Mouse (Mus musculus) heart, postnatal 25 days (tissue): ENCODE results near the gene Ifitm2. TPM values are rescaled to one million over a fixed set of nuclear protein-coding genes. Genes with fewer than 3 reads are reported as not detected.

Experiments
- DNase-seq: peaks from one replicate; pipeline ENCODE4 v3.0.0; 2022; ENCODE audit warnings: low spot score
- intact Hi-C: fragments of 180-260 bp; cut with DNase I; formaldehyde crosslinking; loops from one replicate; pipeline ENCODE4 v1.15.1; 2025
- total RNA-seq, 2 experiments: library from RNA; stranded (reverse); gene quantifications; 2 replicates each; pipeline ENCODE4 v1.2.3; 2021

The Ifitm2 gene
- total RNA-seq, 2 experiments from 2014 or later: 96.7 to 116 TPM

- no peak for DNase-seq
- intact Hi-C loops: no loop called here
Observed at GRCm38 (mm10) chr7:140912846-140913482, 42.8 kb downstream of the Ifitm2 start.

- DNase-seq: no peak
- intact Hi-C loops: no loop called here
Observed at GRCm38 (mm10) chr7:140912293-140912692, 43.5 kb downstream of the Ifitm2 start.

DNA sequence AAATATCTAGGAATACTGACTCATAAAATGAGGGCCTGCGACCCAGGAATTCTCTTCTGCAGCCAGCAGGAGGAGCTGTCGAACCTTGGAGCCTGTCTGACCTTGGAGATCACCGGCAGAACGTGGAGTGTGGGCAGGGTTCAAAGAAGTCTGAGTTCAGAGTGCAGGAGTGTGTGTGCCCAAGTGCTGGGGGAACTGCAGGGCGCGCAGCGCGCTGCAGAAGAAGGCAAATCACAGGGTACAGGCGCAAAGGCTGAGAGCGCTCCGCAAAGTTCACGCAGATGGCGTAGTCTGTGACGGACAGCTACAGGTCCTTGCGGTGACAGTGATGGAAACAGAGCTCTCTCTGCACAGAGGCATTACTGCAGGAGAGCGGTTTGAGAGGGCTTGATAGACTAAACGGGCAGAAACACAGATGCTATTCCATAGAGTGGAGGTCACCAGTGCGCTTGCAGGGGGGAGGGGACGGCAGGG lies 47.1 kb downstream of the Ifitm2 start:
- intact Hi-C loops: loop anchor here (1.0 to 5.0 kb wide), 3 partner anchors 100 to 269 kb away; no protein-coding TSS in a partner anchor

GRCm38 (mm10) chr7:140908181-140908580 lies 47.6 kb downstream of the Ifitm2 start:
- no peak for DNase-seq
- intact Hi-C loops: loop anchor here (1.0 to 5.0 kb wide), 3 partner anchors 100 to 269 kb away; no protein-coding TSS in a partner anchor

More for the DNA sequence above, 47.1 kb downstream of the Ifitm2 start:
- DNase-seq: peak; percentile 50

GRCm38 (mm10) chr7:140907697-140908096 lies 48.1 kb downstream of the Ifitm2 start:
- no peak for DNase-seq
- intact Hi-C loops: loop anchor here (1.0 to 5.0 kb wide), 4 partner anchors 29 to 270 kb away; no protein-coding TSS in a partner anchor

DNA sequence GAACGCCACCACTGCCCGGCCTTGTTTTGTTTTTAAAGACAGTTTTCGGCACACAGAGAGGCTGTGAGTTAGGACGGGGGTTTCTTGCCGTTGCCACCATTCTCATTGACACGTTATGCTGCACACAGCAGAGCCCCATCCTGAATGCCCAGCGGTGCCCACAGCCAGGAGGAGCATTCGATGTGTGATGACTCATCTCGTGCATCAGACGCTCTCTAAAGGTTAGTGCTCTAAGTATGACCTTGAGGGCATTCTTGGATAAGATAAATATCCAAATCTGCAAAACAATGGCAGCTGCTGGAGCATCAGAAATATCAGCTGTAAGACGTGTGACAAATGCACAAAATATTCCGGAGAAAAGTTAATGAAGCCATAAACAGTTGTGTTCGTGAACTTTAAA lies 48.7 kb downstream of the Ifitm2 start:
- no peak for DNase-seq
- intact Hi-C loops: loop anchor here (2.0 to 5.0 kb wide), 2 partner anchors 30 to 270 kb away; no protein-coding TSS in a partner anchor

DNA sequence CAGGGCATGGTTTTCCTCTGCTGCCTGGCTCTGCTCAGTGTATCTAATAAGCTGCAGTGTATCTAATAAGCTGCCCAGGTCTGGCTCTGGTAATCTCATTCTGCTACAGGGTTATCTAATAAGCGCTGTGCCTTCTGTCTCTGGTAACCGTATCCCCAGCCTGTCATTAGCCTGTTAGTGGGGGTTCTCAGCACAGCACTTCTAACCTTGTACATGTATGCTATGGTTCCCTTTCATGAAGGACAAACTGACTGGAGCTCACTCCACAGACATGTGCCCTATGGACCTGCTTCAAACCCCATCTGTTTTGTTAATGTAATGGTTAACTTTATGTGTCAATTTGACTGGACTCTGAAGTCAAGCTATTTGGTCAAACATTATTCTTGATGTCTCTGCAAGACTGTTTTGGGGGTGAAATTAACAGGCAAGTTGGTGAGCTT lies 50.1 kb downstream of the Ifitm2 start:
- intact Hi-C loops: loop anchor here (2.0 to 5.0 kb wide), 2 partner anchors 31 to 272 kb away; no protein-coding TSS in a partner anchor
- DNase-seq: no peak

Other genes with a start within 250 kb of the Ifitm2 start
- gene Cyp2e1, start 192.2 kb downstream of the Ifitm2 start, total RNA-seq: 1 to 10 TPM; 6.3 to 6.9 TPM
- not detected for gene Syce1, start 168.1 kb downstream of the Ifitm2 start, total RNA-seq
- gene Zfp941, start 133.8 kb downstream of the Ifitm2 start, total RNA-seq: not detected
- gene Urah, start 121.0 kb downstream of the Ifitm2 start, total RNA-seq: under 1 TPM; 0.39 to 0.83 TPM
- gene Scgb1c1, start 110.4 kb downstream of the Ifitm2 start, total RNA-seq: 10 to 100 TPM; 10.8 to 14.5 TPM
- not detected for gene Odf3, start 108.2 kb downstream of the Ifitm2 start, total RNA-seq
- not detected for gene Gm45785, start 99.7 kb downstream of the Ifitm2 start, total RNA-seq
- 10 to 100 TPM; 20.1 to 21.8 TPM for gene Ric8a, start 99.0 kb downstream of the Ifitm2 start, total RNA-seq
- gene Bet1l, start 98.4 kb downstream of the Ifitm2 start, total RNA-seq: 10 to 100 TPM; 10.0 to 11.7 TPM
- 10 to 100 TPM; 86.0 to 93.0 TPM for gene Psmd13, start 74.0 kb downstream of the Ifitm2 start, total RNA-seq
- gene Sirt3, start 73.7 kb downstream of the Ifitm2 start, total RNA-seq: 10 to 100 TPM; 54.3 to 64.0 TPM
- 1,000 to 10,000 TPM; 2,576 to 2,619 TPM for gene Cox8b, start 55.5 kb downstream of the Ifitm2 start, total RNA-seq
- gene Nlrp6, start 35.1 kb downstream of the Ifitm2 start, total RNA-seq: not detected
- 1 to 10 TPM; 4.6 to 5.2 TPM for gene Pgghg, start 14.6 kb downstream of the Ifitm2 start, total RNA-seq
- under 1 TPM; 0.47 to 0.59 TPM for gene Ifitm5, start 5.7 kb downstream of the Ifitm2 start, total RNA-seq
- gene Gm45717, start 50 bp downstream of the Ifitm2 start, total RNA-seq: not detected
- 1 to 10 TPM; 1.6 to 2.8 TPM for gene Ifitm1, start 11.2 kb upstream of the Ifitm2 start, total RNA-seq
- 100 to 1,000 TPM; 102 to 111 TPM for gene Ifitm3, start 54.8 kb upstream of the Ifitm2 start, total RNA-seq
- under 1 TPM in 1 of 2 experiments, not detected in 1; 0.42 TPM for gene Ifitm6, start 61.9 kb upstream of the Ifitm2 start, total RNA-seq
- gene Gm17387, start 73.1 kb upstream of the Ifitm2 start, total RNA-seq: not detected
- under 1 TPM in 1 of 2 experiments, not detected in 1; 0.08 TPM for gene B4galnt4, start 105.1 kb upstream of the Ifitm2 start, total RNA-seq
- under 1 TPM in 1 of 2 experiments, not detected in 1; 0.31 TPM for gene Pkp3, start 122.2 kb upstream of the Ifitm2 start, total RNA-seq
- 1 to 10 TPM; 4.8 to 7.7 TPM for gene Sigirr, start 144.6 kb upstream of the Ifitm2 start, total RNA-seq
- gene Ano9, start 161.8 kb upstream of the Ifitm2 start, total RNA-seq: under 1 TPM in 1 of 2 experiments, not detected in 1; 0.08 TPM
- 10 to 100 TPM; 32.1 to 33.4 TPM for gene Ptdss2, start 166.4 kb upstream of the Ifitm2 start, total RNA-seq
- 10 to 100 TPM; 65.7 to 69.9 TPM for gene Rnh1, start 216.9 kb upstream of the Ifitm2 start, total RNA-seq
- 100 to 1,000 TPM; 106 to 112 TPM for gene Hras, start 238.0 kb upstream of the Ifitm2 start, total RNA-seq
- 1 to 10 TPM; 3.2 to 4.7 TPM for gene Lrrc56, start 238.2 kb upstream of the Ifitm2 start, total RNA-seq